Mouse (Mus musculus) frontal cortex, postnatal 36 days (tissue): ENCODE measurements around the gene Ifi27l2a.

Source experiments
- DNase-seq, 2 experiments: peaks; one replicate each; pipeline ENCODE4 v3.0.0; 2022; ENCODE audit warnings: low spot score in 2 of 2

Ifi27l2a gene

DNA sequence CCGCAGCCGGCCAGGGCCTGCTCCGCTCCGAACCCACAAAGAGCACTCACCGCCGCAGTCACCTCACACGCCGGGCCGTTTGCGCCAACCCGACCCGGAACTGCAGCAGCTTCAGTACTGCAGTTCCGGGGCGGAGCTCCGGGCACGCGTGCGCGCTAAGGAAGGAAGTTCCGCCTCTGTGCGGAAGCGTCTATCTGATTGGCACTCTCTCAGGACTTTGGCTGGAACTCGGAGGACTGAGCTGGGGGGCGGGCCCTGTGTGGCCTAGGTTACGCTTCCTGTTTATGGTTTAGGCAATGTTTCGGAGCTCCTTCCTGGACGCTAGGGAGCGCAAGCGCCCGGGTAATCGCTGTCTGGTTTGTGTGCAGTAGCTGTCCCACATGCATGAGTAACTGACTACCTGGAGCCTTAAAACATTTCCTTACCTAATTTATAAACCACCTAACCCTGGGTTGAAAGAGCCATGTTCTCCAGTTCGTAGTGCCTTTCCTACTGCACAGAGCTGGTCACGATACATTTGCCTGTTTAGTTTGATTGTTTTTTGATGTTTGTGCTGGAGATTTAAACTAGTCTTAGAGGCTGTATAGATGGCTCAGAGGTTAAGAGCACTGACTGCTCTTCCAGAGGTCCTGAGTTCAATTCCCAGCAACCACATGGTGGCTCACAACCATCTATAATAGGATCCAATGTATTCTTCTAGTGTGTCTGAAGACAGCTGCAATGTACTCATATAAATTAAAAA lies 17.6 kb downstream of the Ifi27l2a start, which contains the start of gene Ddx24:
Ddx24 (minus strand) TSS at position 102 of the 742 bp plus-strand sequence.
- peak; percentile 96 to 99 for DNase-seq

DNA sequence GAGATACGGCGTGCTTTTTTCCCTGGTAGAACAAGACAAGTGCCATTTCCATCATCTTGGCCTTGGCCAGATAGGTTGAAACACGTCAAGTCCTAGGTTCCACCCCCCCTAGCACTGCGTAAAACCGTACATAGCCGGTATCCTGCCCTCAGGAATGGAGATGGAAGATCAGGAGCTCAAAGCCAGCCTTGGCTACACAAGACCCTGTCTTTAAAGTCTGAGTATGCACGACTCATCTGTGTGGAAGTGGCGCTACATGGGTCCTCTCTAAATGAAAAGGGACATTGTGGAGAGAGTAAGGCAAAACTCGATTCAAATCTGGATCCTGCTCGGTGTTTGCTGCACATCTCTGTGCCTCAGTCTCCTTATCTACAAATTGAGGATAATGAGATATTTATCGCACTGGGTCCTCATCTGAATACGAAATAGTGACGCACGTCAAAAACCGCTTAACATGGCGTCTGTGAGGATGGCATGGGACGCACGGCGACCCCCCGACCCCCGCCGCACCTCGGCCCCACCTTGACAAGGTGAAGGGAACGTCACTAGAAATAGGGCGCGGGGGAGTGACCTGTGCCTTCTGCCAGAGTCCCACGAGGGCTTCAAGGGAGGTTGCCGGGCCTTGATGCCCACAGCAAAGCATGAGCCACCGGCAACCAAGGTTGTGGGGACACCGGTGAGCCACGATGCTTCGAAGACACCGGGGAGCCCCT lies 18.3 kb downstream of the Ifi27l2a start:
- no peak for DNase-seq

DNA sequence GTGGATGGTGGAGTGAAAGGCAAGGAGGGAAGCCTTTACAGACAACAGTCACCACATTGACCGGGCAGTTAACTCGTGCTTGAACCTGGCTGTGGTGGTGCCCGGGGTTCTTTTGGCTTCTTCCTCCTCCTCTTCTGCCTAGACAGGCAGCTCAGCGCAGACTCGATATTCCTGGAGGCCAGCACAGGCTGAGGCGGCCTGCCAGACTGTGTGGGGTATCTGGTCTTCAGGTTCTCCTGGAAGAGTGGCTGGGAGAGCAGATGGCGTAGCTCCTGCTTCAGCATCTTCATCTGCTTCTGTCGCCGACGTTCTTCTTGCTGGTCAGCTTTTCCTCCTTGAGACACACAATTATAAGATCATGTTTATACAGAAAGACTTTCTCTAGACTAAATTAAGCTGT lies 35.3 kb downstream of the Ifi27l2a start:
- peak; percentile 65 to 75 for DNase-seq

DNA sequence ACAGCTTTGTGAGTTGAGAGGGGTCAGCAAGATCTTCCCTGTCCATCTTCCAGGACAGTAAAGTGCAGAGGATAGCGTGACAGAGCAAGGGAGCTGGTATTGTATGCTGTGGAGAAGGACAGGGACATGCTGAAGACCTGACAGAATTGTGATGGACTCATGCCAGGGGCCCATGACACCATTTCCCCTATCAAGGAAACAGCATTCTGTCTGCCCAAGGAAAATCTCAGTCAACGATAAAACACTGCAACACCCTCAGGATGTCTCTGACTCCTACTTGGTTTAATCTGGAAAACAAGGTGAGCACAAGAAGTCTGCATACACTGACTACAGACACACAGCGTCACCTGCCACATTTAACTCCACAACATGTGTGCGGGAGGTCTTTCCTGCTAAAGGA lies 35.8 kb downstream of the Ifi27l2a start, which contains the start of gene 9330161L09Rik:
9330161L09Rik (minus strand) TSS at position 101 of the 400 bp plus-strand sequence.
- no peak for DNase-seq

DNA sequence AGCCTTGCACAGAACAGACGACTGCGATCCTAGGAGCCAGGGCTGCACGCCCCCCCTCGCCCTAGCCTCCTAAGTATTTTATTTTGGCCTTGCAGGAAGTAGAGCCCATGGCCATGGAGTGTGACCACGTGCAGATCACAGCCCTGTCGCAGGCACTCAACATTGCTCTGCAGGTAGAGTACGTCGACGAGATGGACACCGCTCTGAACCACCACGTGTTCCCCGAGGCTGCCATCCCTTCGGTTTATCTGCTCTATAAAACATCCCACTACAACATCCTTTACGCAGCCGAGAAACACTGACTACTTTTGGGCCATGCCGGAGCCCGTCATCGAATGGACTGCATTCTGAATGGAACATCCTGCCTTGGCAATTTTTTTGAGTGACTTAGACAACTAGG lies 39.3 kb downstream of the Ifi27l2a start:
- no peak for DNase-seq

DNA sequence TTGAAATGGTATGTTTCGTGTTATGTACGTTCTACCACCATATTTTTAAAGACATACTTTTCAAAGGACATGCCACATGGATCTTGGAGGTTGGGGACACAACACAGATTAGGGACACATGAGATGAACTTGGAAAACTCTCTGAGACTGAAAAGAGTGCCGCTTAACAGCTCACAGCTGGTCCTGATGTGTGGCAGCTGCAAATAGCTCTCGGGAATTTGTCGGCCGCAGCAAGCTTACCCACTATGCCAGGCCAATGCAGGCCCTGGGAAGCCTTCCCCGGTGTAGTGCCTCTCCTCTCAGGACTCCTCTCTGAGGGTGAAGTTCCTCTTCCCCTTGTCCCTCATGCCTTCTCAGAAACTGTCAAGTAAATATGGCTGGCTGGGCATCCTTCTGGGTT lies 46.7 kb downstream of the Ifi27l2a start:
- no peak for DNase-seq

DNA sequence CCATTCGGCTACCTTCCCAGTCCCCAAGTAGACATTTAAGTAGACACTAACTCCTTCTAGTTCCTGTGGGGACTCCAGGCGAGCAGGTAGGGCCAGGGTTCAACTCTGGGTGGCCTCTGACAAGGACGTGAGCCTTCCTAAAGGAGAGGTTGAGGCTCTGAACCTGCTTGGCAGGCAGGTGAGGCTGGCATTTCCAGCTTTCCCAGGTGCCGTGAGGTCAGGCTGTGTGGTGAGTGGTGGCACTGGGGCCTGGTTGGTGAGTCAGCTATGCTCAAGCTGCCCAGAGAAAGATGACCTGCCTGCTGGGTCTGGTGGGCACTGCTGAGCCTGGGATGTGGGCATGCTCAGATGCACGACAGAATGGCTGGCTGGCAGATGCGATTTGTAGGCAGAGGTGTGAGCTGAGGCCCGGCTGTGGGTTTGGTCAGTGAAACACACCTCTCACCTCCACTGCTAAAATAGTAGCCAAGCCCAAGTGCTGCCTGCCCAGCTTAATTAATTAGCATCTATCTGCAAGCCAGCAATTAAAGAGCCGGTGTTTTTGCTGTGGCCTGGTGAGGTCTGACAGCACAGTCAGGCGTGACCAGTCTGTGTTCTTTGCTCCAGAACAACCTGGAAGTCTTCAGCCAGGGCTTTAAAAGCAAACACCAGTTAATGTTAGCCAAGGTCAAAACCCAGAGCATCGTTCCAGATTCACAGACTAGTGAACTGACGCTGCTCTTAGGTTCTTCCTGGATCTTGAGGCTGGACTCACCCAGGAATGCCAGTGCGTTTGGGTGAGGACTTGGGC lies 47.8 kb downstream of the Ifi27l2a start:
- no peak for DNase-seq

DNA sequence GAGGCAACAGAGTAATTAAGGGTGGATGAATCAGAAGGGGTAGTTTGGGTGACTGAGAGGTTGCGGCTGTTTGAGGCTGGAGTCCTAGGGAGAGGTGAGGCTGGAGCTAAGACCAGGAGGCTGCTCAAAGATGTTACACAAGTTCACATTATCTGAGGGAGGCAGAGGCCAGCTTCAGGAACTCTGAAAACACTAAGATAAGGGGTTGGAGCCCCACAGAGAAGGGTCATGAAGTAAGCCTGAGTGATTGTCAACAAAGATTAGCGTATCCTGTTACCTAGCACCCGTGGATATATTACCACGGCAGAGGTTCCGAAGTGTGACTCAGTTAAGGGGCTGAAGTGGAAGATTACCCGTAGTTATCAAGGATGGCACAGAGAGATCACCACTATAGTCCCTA lies 50.0 kb downstream of the Ifi27l2a start:
- DNase-seq: no peak
